Mouse (Mus musculus) neural tube, embryonic 11.5 days (tissue): ENCODE results near the gene Cbfa2t2. TPM values are rescaled to one million over a fixed set of nuclear protein-coding genes. Genes with fewer than 3 reads are reported as not detected.
A peak's percentile ranks its signal among the peaks of the same experiment; 100 is the strongest.

Experiments used
- ATAC-seq: fragments of 200-750 bp; cut with Nextera tagmentation; 2 replicates; pipeline ENCODE4 v1.8.0; 2017; ENCODE audit warnings: moderate number of reproducible peaks, mild to moderate bottlenecking, moderate TSS enrichment, moderate library complexity; ENCODE audit not compliant: insufficient read depth, low FRiP score, low TSS enrichment
- DNase-seq: peaks from one replicate; pipeline ENCODE4 v3.0.0-alpha.2; 2015; ENCODE audit warnings: low spot score
- H3K27ac ChIP-seq: fragments of 300-500 bp; sonication (generic); 2 replicates; pipeline ENCODE4 v1.5.1; 2014; ENCODE audit warnings: low read depth, mild to moderate bottlenecking, low read length
- H3K27me3 ChIP-seq: fragments of 300-500 bp; sonication (generic); 2 replicates; pipeline ENCODE4 v1.6.1; 2014; ENCODE audit warnings: mild to moderate bottlenecking, low read length, mixed read lengths; ENCODE audit not compliant: control insufficient read depth, insufficient read depth
- H3K36me3 ChIP-seq: fragments of 300-500 bp; sonication (generic); 2 replicates; pipeline ENCODE4 v1.6.1; 2014; ENCODE audit warnings: mild to moderate bottlenecking, low read length, moderate library complexity, mixed read lengths; ENCODE audit not compliant: control insufficient read depth, insufficient read depth
- H3K4me1 ChIP-seq: fragments of 300-500 bp; sonication (generic); 2 replicates; pipeline ENCODE4 v1.6.1; 2014; ENCODE audit warnings: low read length, mixed read lengths; ENCODE audit not compliant: control insufficient read depth, insufficient read depth
- H3K4me2 ChIP-seq: fragments of 300-500 bp; sonication (generic); 2 replicates; pipeline ENCODE4 v1.6.1; 2014; ENCODE audit warnings: low read depth, mild to moderate bottlenecking, moderate library complexity
- H3K4me3 ChIP-seq: fragments of 300-500 bp; sonication (generic); 2 replicates; pipeline ENCODE4 v1.5.1; 2014; ENCODE audit warnings: low read depth, low read length
- H3K9ac ChIP-seq: fragments of 300-500 bp; sonication (generic); 2 replicates; pipeline ENCODE4 v1.6.1; 2014; ENCODE audit warnings: mild to moderate bottlenecking, low read length
- H3K9me3 ChIP-seq: fragments of 300-500 bp; sonication (generic); 2 replicates; pipeline ENCODE4 v1.6.1; 2016; ENCODE audit warnings: low read length; ENCODE audit not compliant: control insufficient read depth
- WGBS: fragments of 180-500 bp; shearing (Covaris S2); extraction: QIAGEN DNeasy Blood & Tissue Kit; methylation state at CpG from one replicate; pipeline ENCODE4 v1.1.7; 2014; 5-methylcytosine and 5-hydroxymethylcytosine counted together
- polyA plus RNA-seq: library from polyadenylated mRNA; unstranded; fragments of >200 nt; fragmentation: Nextera tagmentation; extraction: Ambion mirVana; gene quantifications from 2 replicates; pipeline ENCODE4 v1.2.1, GENCODE M21; 2014

The Cbfa2t2 gene
- polyA plus RNA-seq, 1 experiment from 2014 or later = 63.6 TPM

- H3K9ac ChIP-seq = no peak within 1 kb of the TSS
- H3K4me1 ChIP-seq = peaks cover 3% of the 10 kb centered on the region; the same call in 1 of the 2 replicates
- H3K27me3 ChIP-seq = peaks cover 11% of the 10 kb centered on the region; the same call in 1 of the 2 replicates
- no peak within 1 kb of the TSS for H3K27ac ChIP-seq
- no peaks in the 10 kb centered on the region for H3K36me3 ChIP-seq
- WGBS = 91% methylated on average over 10 of the region's 10 CpGs
- no peak for DNase-seq
- H3K4me3 ChIP-seq = no peak within 1 kb of the TSS
- H3K9me3 ChIP-seq = no peaks in the 10 kb centered on the region
- ATAC-seq = no peak
- H3K4me2 ChIP-seq = no peak within 1 kb of the TSS
These were observed 110.4 kb downstream of the Cbfa2t2 start, which contains the start of gene 1700003F12Rik for GRCm38 (mm10) chr2:154546711-154547110. Gene 1700003F12Rik (plus strand): TSS chr2:154547085.

DNA sequence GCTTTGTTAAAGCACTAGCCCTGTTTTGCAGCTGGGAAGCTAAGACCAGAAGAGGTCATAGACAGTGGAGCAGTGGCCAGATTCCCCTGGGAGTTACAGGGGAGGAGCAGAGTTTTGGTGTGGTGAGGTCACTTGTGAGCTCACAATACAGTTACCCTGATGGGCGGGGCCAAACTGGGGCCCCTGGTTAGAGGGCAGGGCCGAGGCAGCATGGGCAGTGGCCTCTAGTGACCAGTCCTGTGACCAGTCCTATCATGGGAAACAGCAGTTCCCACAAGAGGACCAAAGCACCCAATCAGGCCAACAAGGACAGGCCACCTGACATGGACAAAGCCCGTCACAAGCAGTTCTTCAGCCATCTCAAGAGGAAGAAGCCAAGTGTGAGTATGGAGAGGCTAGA is 112.4 kb downstream of the Cbfa2t2 start:
- Histone ChIP-seq H3K4me2 (no peak overlapping the region), H3K9me3 (no peaks in the 10 kb centered on the region), H3K4me3 (no peak overlapping the region), H3K36me3 (no peaks in the 10 kb centered on the region), H3K27ac (no peak overlapping the region), H3K27me3 (peaks cover 13% of the 10 kb centered on the region; the same call in 1 of the 2 replicates), H3K4me1 (peaks cover 9% of the 10 kb centered on the region), H3K9ac (no peak overlapping the region)
- no peak for DNase-seq
- ATAC-seq = 0 out of 2 replicates have a peak, but pooled peaks have one; percentile 6
- 30% methylated on average over 3 of the region's 3 CpGs for WGBS

- H3K4me2 ChIP-seq = peak overlapping the region; percentile 71
- DNase-seq (peak; percentile 86), ATAC-seq (peak; percentile 61)
- no peaks in the 10 kb centered on the region for H3K36me3 ChIP-seq
- H3K27ac ChIP-seq = no peak overlapping the region
- H3K4me3 ChIP-seq = peak overlapping the region; percentile 37
- H3K4me1 ChIP-seq = peaks cover 9% of the 10 kb centered on the region
- WGBS = under 1% methylated on average over 48 of the region's 48 CpGs
- H3K9me3 ChIP-seq = no peaks in the 10 kb centered on the region
- H3K27me3 ChIP-seq = peaks cover 13% of the 10 kb centered on the region; the same call in 1 of the 2 replicates
- H3K9ac ChIP-seq = peak overlapping the region; percentile 59
These were observed 113.0 kb downstream of the Cbfa2t2 start for GRCm38 (mm10) chr2:154549127-154549885.

GRCm38 (mm10) chr2:154549886-154550189 is 113.6 kb downstream of the Cbfa2t2 start:
- peak overlapping the region; percentile 37; the same call in 1 of the 2 replicates for H3K4me3 ChIP-seq
- no peaks in the 10 kb centered on the region for H3K36me3 ChIP-seq
- no peaks in the 10 kb centered on the region for H3K9me3 ChIP-seq
- peaks cover 13% of the 10 kb centered on the region; the same call in 1 of the 2 replicates for H3K27me3 ChIP-seq
- H3K9ac ChIP-seq = peak overlapping the region; percentile 59; the same call in 1 of the 2 replicates
- peaks cover 9% of the 10 kb centered on the region for H3K4me1 ChIP-seq
- DNase-seq (no peak), ATAC-seq (no peak)
- WGBS = 15% methylated on average over 20 of the region's 20 CpGs
- peak overlapping the region; percentile 71 for H3K4me2 ChIP-seq
- H3K27ac ChIP-seq = no peak overlapping the region

DNA sequence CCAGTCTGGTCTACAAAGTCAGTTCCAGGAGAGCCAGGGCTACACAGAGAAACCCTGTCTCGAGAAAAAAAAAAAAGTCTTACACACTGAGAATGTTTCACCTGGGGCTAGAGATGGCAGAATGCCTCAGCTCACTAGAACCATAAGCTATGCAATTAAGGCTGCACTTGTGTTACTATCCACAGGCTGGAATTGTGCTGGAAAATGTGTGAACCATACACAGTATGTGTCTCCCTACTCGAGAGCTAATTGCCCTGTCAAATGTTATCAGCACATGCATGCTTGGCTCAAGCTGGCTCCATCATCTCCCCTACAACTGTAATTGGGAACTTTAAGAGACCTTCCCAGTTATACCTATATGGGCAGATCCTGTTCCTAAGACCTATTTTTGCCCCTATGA is 114.7 kb downstream of the Cbfa2t2 start:
- no peak overlapping the region for H3K27ac ChIP-seq
- DNase-seq (no peak), ATAC-seq (no peak)
- peaks cover 9% of the 10 kb centered on the region for H3K4me1 ChIP-seq
- no peaks in the 10 kb centered on the region for H3K36me3 ChIP-seq
- 78% methylated on average over 2 of the region's 2 CpGs for WGBS
- H3K9ac ChIP-seq = no peak overlapping the region
- peaks cover 13% of the 10 kb centered on the region; the same call in 1 of the 2 replicates for H3K27me3 ChIP-seq
- no peaks in the 10 kb centered on the region for H3K9me3 ChIP-seq
- no peak overlapping the region for H3K4me2 ChIP-seq
- no peak overlapping the region for H3K4me3 ChIP-seq

- Histone ChIP-seq H3K27ac (no peak within 1 kb of the TSS), H3K4me2 (peak within 1 kb of the TSS; percentile 14; the same call in 1 of the 2 replicates), H3K4me3 (0 out of 2 replicates have a peak within 1 kb of the TSS, but pooled peaks have one; percentile 6), H3K4me1 (peaks cover 9% of the 10 kb centered on the region), H3K36me3 (no peaks in the 10 kb centered on the region), H3K27me3 (peaks cover 13% of the 10 kb centered on the region; the same call in 1 of the 2 replicates), H3K9ac (no peak within 1 kb of the TSS; the same call in 1 of the 2 replicates), H3K9me3 (no peaks in the 10 kb centered on the region)
- ATAC-seq = no peak
- no peak for DNase-seq
- WGBS = 83% methylated on average over 4 of the region's 4 CpGs
These were observed 115.2 kb downstream of the Cbfa2t2 start, which contains the start of gene Actl10 for GRCm38 (mm10) chr2:154551476-154551875. Gene Actl10 (plus strand): TSS chr2:154551776.

DNA sequence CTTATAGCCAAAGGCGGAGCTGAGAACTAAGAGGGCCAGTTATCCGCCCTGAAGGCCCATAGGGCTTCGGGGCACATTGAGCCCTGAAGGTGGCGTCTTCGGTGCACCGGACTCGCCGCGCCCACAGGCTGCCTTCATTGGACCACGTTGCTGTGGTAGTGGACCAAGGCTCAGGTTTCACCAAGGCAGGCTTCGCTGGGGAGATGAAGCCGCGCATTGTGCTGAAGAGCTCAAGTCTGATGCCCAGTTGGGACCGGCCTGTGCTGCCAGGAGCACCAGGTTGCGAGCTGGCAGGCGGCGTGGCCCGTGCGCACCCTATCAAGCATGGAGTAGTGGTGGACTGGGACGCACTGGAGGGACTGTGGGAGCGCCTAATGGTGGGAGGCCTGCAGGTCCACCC is 115.6 kb downstream of the Cbfa2t2 start:
- H3K4me3 ChIP-seq = no peak overlapping the region
- ATAC-seq (no peak), DNase-seq (no peak)
- no peak overlapping the region for H3K9ac ChIP-seq
- WGBS = 21% methylated on average over 21 of the region's 21 CpGs
- no peaks in the 10 kb centered on the region for H3K36me3 ChIP-seq
- no peaks in the 10 kb centered on the region for H3K9me3 ChIP-seq
- H3K4me2 ChIP-seq = peak overlapping the region; percentile 14; the same call in 1 of the 2 replicates
- H3K4me1 ChIP-seq = peaks cover 9% of the 10 kb centered on the region
- H3K27ac ChIP-seq = no peak overlapping the region
- H3K27me3 ChIP-seq = peaks cover 13% of the 10 kb centered on the region; the same call in 1 of the 2 replicates

GRCm38 (mm10) chr2:154552424-154552907 is 116.2 kb downstream of the Cbfa2t2 start:
- H3K4me2 ChIP-seq = peak overlapping the region; percentile 14; the same call in 1 of the 2 replicates
- H3K27me3 ChIP-seq = peaks cover 13% of the 10 kb centered on the region; the same call in 1 of the 2 replicates
- 25% methylated on average over 27 of the region's 27 CpGs for WGBS
- H3K4me3 ChIP-seq = 0 out of 2 replicates have a peak overlapping the region, but pooled peaks have one; percentile 6
- no peak overlapping the region for H3K27ac ChIP-seq
- H3K9ac ChIP-seq = no peak overlapping the region; the same call in 1 of the 2 replicates
- ATAC-seq (no peak; the same call in 1 of the 2 replicates), DNase-seq (peak; percentile 70)
- peaks cover 11% of the 10 kb centered on the region for H3K4me1 ChIP-seq
- H3K36me3 ChIP-seq = no peaks in the 10 kb centered on the region
- H3K9me3 ChIP-seq = no peaks in the 10 kb centered on the region
